Mouse (Mus musculus) stomach, embryonic 14.5 days (tissue): ENCODE data around the gene Egfl7. TPM values are rescaled to one million over a fixed set of nuclear protein-coding genes. Genes with fewer than 3 reads are reported as not detected.

Experiments used
- ATAC-seq: fragments of 200-750 bp; cut with Nextera tagmentation; 2 replicates; pipeline ENCODE4 v1.8.0; 2017; ENCODE audit warnings: low read depth, moderate TSS enrichment; ENCODE audit not compliant: insufficient number of reproducible peaks, insufficient read depth, low FRiP score
- H3K27ac ChIP-seq: fragments of 300-500 bp; sonication (generic); 2 replicates; pipeline ENCODE4 v1.5.1; 2014; ENCODE audit warnings: mild to moderate bottlenecking, low read length, moderate library complexity, mixed read lengths
- H3K27me3 ChIP-seq: fragments of 300-500 bp; sonication (generic); 2 replicates; pipeline ENCODE4 v1.6.1; 2014; ENCODE audit warnings: low read length, control low read depth, mixed read lengths; ENCODE audit not compliant: control insufficient read depth, insufficient read depth
- H3K36me3 ChIP-seq: fragments of 300-500 bp; sonication (generic); 2 replicates; pipeline ENCODE4 v1.6.1; 2014; ENCODE audit warnings: mild to moderate bottlenecking, control low read depth, low read length, moderate library complexity, mixed read lengths; ENCODE audit not compliant: control insufficient read depth, insufficient read depth
- H3K4me1 ChIP-seq: fragments of 300-500 bp; sonication (generic); 2 replicates; pipeline ENCODE4 v1.6.1; 2014; ENCODE audit warnings: low read length, control low read depth, mixed read lengths; ENCODE audit not compliant: control insufficient read depth, insufficient read depth
- H3K4me2 ChIP-seq: fragments of 300-500 bp; sonication (generic); replicated peaks from 2 replicates; pipeline ENCODE4 v1.6.1; 2014; ENCODE audit warnings: low read depth, low read length, control low read depth
- H3K4me3 ChIP-seq: fragments of 300-500 bp; sonication (generic); 2 replicates; pipeline ENCODE4 v1.5.1; 2014; ENCODE audit warnings: low read depth, low read length, control low read depth
- H3K9ac ChIP-seq: fragments of 300-500 bp; sonication (generic); replicated peaks from 2 replicates; pipeline ENCODE4 v1.6.1; 2014; ENCODE audit warnings: low read depth, mild to moderate bottlenecking, control low read depth, low read length, moderate library complexity, mixed read lengths
- H3K9me3 ChIP-seq: fragments of 300-500 bp; sonication (generic); 2 replicates; pipeline ENCODE4 v1.6.1; 2016; ENCODE audit warnings: low read depth, low read length, control low read depth; ENCODE audit not compliant: control insufficient read depth
- WGBS: fragments of 180-500 bp; shearing (Covaris S2); extraction: QIAGEN DNeasy Blood & Tissue Kit; methylation state at CpG from one replicate; pipeline ENCODE4 v1.1.7; 2014; 5-methylcytosine and 5-hydroxymethylcytosine counted together
- polyA plus RNA-seq: library from polyadenylated mRNA; unstranded; fragments of >200 nt; fragmentation: Nextera tagmentation; extraction: Ambion mirVana; gene quantifications from 2 replicates; pipeline ENCODE4 v1.2.1, GENCODE M21; 2014

Gene Egfl7
- polyA plus RNA-seq, 1 experiment from 2014 or later = 113 TPM

DNA sequence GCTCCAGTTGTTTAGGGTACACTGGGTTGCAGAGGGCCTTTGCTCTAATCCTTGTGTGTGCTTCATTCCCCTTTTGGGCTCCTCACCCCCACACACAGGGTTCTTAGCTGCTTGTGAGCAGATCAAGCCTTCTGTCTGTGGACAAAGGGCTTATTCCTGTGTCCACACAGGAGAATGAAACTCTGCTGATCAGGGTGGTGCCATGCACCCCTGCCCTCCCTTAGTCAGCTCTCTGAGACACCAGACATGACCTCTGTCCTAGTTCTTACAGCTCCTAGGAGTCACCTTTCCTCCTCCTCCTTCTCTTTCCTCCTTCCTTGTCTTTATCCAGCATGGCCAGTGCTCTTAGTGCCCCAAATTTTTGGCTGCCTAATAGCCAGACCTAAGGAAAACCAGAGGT lies 32.1 kb downstream of the Egfl7 start:
- Histone ChIP-seq H3K9ac (no peak overlapping the region), H3K27ac (no peak overlapping the region), H3K4me1 (peaks cover 9% of the 10 kb centered on the region; the same call in 1 of the 2 replicates), H3K4me2 (no peak overlapping the region), H3K4me3 (no peak overlapping the region), H3K27me3 (no peaks in the 10 kb centered on the region), H3K9me3 (no peaks in the 10 kb centered on the region), H3K36me3 (no peaks in the 10 kb centered on the region)
- no peak for ATAC-seq

DNA sequence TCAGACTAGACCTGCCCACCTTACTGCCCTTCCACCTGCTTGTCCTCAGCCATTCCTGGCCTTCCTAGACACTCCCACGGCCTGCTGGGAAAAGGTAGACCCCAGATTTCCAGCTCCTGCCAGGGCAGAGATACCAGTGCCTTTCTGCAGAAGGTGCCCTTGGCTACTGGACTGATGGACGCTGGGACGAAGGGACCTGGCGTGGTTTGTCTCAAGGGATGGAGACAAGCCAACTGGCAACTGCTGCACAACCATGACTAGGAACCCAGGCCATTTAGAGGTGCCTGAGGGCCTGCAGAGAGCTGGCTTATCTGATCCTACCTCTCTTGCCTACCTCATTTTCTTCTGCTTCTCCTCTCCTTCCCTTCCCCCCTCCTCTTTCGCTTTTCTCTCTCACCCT lies 35.1 kb downstream of the Egfl7 start:
- no peaks in the 10 kb centered on the region for H3K4me1 ChIP-seq
- H3K9me3 ChIP-seq = no peaks in the 10 kb centered on the region
- H3K4me2 ChIP-seq = no peak overlapping the region
- no peak overlapping the region for H3K4me3 ChIP-seq
- no peaks in the 10 kb centered on the region for H3K27me3 ChIP-seq
- H3K27ac ChIP-seq = no peak overlapping the region
- WGBS = 81% methylated on average over 5 of the region's 5 CpGs
- H3K9ac ChIP-seq = no peak overlapping the region
- no peaks in the 10 kb centered on the region for H3K36me3 ChIP-seq
- ATAC-seq = no peak

DNA sequence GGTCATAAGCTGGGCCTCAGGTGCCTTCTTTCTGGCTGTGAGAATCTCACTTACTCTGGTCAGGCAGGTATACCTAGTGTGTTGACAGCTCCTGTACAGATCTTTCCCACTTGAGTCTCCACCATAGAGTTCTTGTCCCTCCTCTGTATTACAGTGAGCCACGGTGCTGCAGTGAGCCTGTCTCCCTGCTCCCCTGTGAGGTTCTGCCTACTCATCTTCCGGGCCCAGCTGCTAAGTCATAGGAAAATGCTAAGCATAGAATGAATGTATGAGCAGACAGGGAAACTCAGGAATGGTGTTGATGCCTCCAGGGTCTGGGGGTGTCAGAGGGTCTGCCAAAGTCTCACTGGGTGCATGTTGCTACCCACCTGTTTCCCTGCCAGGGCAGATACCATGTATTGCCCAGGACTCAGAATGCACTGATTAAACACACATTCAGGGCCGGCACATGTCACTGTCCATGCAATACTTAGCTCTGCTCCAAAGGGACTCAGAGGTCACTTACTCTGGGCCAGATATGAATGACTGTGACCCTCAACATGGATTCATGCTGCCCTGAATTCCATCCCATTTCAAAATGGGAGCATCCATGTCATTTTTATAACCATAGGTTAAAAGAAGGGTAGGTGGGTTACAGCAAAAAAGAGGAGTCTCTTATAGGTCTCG lies 35.8 kb downstream of the Egfl7 start:
- no peaks in the 10 kb centered on the region for H3K36me3 ChIP-seq
- H3K4me3 ChIP-seq = no peak overlapping the region
- no peak overlapping the region for H3K4me2 ChIP-seq
- no peak overlapping the region for H3K9ac ChIP-seq
- no peaks in the 10 kb centered on the region for H3K27me3 ChIP-seq
- 78% methylated on average over 4 of the region's 4 CpGs for WGBS
- no peaks in the 10 kb centered on the region for H3K4me1 ChIP-seq
- no peak overlapping the region for H3K27ac ChIP-seq
- no peaks in the 10 kb centered on the region for H3K9me3 ChIP-seq
- no peak for ATAC-seq

DNA sequence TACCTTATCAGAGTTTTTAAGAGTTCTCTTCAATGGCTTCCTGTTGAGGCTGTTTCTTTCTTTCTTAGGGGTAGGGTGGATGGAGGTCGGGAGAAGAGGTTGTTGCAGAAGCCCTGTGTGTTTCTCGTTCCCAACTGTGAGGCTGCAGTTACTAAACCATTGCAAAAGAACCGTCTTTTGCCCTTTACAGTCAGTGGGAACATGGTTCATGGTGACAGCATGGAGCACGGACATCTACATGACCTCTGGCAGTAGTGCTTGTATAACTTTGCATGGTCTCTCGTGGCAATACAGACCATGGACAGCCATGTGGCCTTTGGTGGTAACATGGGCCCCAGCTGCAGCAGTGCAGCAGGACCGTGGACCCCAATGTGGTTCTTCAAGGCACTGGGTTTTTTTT lies 37.5 kb downstream of the Egfl7 start:
- Histone ChIP-seq H3K4me1 (no peaks in the 10 kb centered on the region), H3K9ac (no peak overlapping the region), H3K27me3 (no peaks in the 10 kb centered on the region), H3K4me2 (no peak overlapping the region), H3K27ac (no peak overlapping the region), H3K9me3 (no peaks in the 10 kb centered on the region), H3K36me3 (no peaks in the 10 kb centered on the region), H3K4me3 (no peak overlapping the region)
- WGBS = 73% methylated on average over 6 of the region's 6 CpGs
- no peak for ATAC-seq

DNA sequence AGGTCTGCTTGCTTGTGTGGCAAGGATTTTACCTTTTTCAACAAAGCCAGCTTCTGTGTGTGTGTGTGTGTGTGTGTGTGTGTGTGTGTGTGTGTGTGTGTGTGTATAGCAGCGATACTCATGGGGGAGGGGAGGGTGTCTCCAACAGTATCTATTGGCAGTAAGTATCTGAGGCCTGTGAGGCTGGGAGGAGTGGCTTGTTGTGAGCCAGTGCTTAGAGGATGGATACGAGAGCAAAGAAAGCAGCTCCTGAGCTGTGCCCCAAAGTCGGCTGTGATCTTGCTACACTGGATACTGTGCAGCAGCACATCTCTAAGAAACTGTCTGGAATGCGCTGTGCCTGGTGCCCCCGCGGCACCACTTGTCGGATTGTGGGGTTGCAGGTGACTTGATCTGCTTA lies 38.1 kb downstream of the Egfl7 start:
- Histone ChIP-seq H3K4me1 (no peaks in the 10 kb centered on the region), H3K36me3 (no peaks in the 10 kb centered on the region), H3K27ac (no peak overlapping the region), H3K9me3 (no peaks in the 10 kb centered on the region), H3K27me3 (no peaks in the 10 kb centered on the region), H3K4me3 (no peak overlapping the region), H3K9ac (no peak overlapping the region), H3K4me2 (no peak overlapping the region)
- WGBS = 55% methylated on average over 7 of the region's 7 CpGs
- ATAC-seq = peak; percentile 42; the same call in 1 of the 2 replicates

DNA sequence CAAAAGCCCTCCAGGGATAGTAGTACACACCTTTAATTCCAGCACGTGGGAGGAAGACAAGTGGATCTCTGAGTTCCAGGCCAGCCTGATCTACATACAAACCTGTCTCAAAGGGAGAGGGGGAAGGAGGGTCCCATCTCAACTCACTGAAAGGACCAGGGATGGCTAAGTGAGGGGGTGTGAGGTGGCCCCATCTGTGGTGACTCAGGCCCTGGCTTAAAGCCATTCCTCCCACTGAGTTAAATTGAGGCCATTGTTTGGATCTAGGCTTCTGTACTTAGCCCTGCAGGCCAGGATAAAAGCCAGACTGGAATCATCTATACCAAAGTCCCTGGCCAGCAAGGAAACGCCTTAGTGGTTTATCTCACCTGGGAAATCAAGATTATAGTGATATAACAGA lies 41.4 kb downstream of the Egfl7 start:
- H3K27me3 ChIP-seq = no peaks in the 10 kb centered on the region
- no peak overlapping the region for H3K27ac ChIP-seq
- WGBS = 42% methylated on average over 2 of the region's 2 CpGs
- no peak overlapping the region for H3K4me3 ChIP-seq
- no peak overlapping the region for H3K4me2 ChIP-seq
- no peak overlapping the region for H3K9ac ChIP-seq
- no peaks in the 10 kb centered on the region for H3K4me1 ChIP-seq
- no peaks in the 10 kb centered on the region for H3K9me3 ChIP-seq
- ATAC-seq = no peak
- no peaks in the 10 kb centered on the region for H3K36me3 ChIP-seq

DNA sequence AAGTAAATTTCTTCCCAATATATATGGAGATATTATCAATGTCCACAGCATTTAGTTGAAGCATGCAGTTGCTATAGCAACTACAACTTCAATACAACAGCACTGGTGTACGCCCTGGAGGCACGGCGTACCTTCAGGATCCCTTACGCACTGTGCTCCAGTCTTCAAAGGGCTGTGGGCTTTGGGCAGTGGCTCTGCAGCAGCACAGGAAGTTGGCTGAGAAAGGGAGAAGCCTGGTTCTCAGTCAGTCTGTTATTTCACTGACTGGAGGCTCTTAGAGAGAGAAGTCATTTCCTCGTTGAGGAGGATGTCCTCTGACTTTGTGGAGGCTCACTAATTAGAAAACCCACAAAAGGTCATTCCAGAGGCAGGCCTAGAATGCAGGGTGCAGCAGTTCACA lies 43.2 kb downstream of the Egfl7 start:
- no peak overlapping the region for H3K9ac ChIP-seq
- H3K36me3 ChIP-seq = no peaks in the 10 kb centered on the region
- no peak overlapping the region for H3K27ac ChIP-seq
- ATAC-seq = 0 out of 2 replicates have a peak, but pooled peaks have one; percentile 35
- H3K27me3 ChIP-seq = no peaks in the 10 kb centered on the region
- 59% methylated on average over 5 of the region's 5 CpGs for WGBS
- H3K9me3 ChIP-seq = no peaks in the 10 kb centered on the region
- no peak overlapping the region for H3K4me2 ChIP-seq
- H3K4me3 ChIP-seq = no peak overlapping the region
- no peaks in the 10 kb centered on the region for H3K4me1 ChIP-seq

DNA sequence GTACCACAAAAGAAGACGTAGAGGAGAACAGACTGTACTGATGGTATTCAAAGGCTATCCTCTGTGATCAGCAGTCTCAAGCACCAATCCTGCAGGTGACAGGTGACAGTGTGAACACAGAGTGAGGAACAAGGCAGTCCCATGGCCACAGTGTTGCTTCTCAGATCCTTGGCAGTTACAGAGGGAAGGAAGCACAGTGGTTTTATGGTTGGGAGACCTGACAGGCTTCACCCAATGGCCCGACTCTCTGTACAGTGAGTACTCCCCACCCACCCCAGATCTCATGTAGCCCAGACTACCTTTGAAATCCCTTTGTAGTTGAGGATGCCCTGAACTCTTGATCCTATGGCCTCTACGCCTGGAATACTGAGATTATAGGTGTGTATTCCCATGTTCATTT lies 45.6 kb downstream of the Egfl7 start:
- 75% methylated on average over 3 of the region's 3 CpGs for WGBS
- H3K9me3 ChIP-seq = no peaks in the 10 kb centered on the region
- peaks cover 10% of the 10 kb centered on the region for H3K4me1 ChIP-seq
- no peak for ATAC-seq
- no peak overlapping the region for H3K4me2 ChIP-seq
- H3K27ac ChIP-seq = no peak overlapping the region
- H3K9ac ChIP-seq = no peak overlapping the region
- no peaks in the 10 kb centered on the region for H3K27me3 ChIP-seq
- H3K4me3 ChIP-seq = no peak overlapping the region
- no peaks in the 10 kb centered on the region for H3K36me3 ChIP-seq

DNA sequence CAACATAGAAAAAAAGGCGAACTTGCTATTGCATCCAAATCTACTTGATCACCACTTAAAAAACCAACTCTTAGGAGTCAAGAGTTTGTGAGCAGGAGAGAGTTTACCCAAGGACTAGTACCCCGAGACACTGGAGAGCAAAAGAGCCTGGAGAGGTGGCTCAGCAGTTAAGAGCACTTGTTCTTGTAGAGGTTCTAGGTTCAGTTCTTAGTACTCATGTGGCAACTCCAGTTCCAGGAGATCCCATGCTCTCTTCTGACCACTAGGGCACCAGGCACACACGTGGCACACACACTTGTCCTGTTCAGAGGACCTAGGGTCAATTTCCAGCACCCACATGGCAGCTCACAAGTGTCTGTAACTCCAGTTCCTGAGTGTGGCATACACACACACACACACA lies 46.3 kb downstream of the Egfl7 start:
- H3K4me3 ChIP-seq = no peak overlapping the region
- H3K27ac ChIP-seq = no peak overlapping the region
- no peaks in the 10 kb centered on the region for H3K27me3 ChIP-seq
- no peaks in the 10 kb centered on the region for H3K9me3 ChIP-seq
- H3K36me3 ChIP-seq = no peaks in the 10 kb centered on the region
- H3K4me1 ChIP-seq = peaks cover 10% of the 10 kb centered on the region
- WGBS = 69% methylated on average over 3 of the region's 3 CpGs
- no peak for ATAC-seq
- H3K9ac ChIP-seq = no peak overlapping the region
- H3K4me2 ChIP-seq = no peak overlapping the region
